Mouse (Mus musculus) forebrain, embryonic 16.5 days (tissue): Measurements from ENCODE around the gene Zw10. TPM values are rescaled to one million over a fixed set of nuclear protein-coding genes. Genes with fewer than 3 reads are reported as not detected.

Experiments used
- ATAC-seq: fragments of 200-750 bp; cut with Nextera tagmentation; 2 replicates; pipeline ENCODE4 v1.8.0; 2017; ENCODE audit warnings: mild to moderate bottlenecking, moderate library complexity
- H3K27ac ChIP-seq: fragments of 300-500 bp; sonication (generic); 2 replicates; pipeline ENCODE4 v1.5.1; 2014; ENCODE audit warnings: low read length, control low read depth
- H3K27me3 ChIP-seq: fragments of 300-500 bp; sonication (generic); replicated peaks from 2 replicates; pipeline ENCODE4 v1.6.1; 2014; ENCODE audit warnings: low read length; ENCODE audit not compliant: control insufficient read depth, insufficient read depth
- H3K36me3 ChIP-seq: fragments of 300-500 bp; sonication (generic); 2 replicates; pipeline ENCODE4 v1.6.1; 2014; ENCODE audit not compliant: control insufficient read depth, insufficient read depth
- H3K4me1 ChIP-seq: fragments of 300-500 bp; sonication (generic); replicated peaks from 2 replicates; pipeline ENCODE4 v1.6.1; 2014; ENCODE audit warnings: low read length; ENCODE audit not compliant: control insufficient read depth, insufficient read depth
- H3K4me2 ChIP-seq: fragments of 300-500 bp; sonication (generic); 2 replicates; pipeline ENCODE4 v1.6.1; 2014; ENCODE audit warnings: mild to moderate bottlenecking, low read length, control low read depth
- H3K4me3 ChIP-seq: fragments of 300-500 bp; sonication (generic); replicated peaks from 2 replicates; pipeline ENCODE4 v1.5.1; 2014; ENCODE audit warnings: mild to moderate bottlenecking, low read length, control low read depth
- H3K9ac ChIP-seq: fragments of 300-500 bp; sonication (generic); replicated peaks from 2 replicates; pipeline ENCODE4 v1.6.1; 2014; ENCODE audit warnings: low read depth, low read length, control low read depth
- H3K9me3 ChIP-seq: fragments of 300-500 bp; sonication (generic); 2 replicates; pipeline ENCODE4 v1.6.1; 2016; ENCODE audit warnings: low read length; ENCODE audit not compliant: control insufficient read depth
- WGBS: fragments of 180-500 bp; shearing (Covaris S2); extraction: QIAGEN DNeasy Blood & Tissue Kit; methylation state at CpG from one replicate; pipeline ENCODE4 v1.1.7; 2014; 5-methylcytosine and 5-hydroxymethylcytosine counted together
- polyA plus RNA-seq: library from polyadenylated mRNA; unstranded; fragments of >200 nt; fragmentation: Nextera tagmentation; extraction: Ambion mirVana; gene quantifications from 2 replicates; pipeline ENCODE4 v1.2.1, GENCODE M21; 2015

Zw10 gene
- polyA plus RNA-seq, 1 experiment from 2014 or later: 32.2 TPM

- H3K36me3 ChIP-seq: no peaks in the 10 kb centered on the region
- no peaks in the 10 kb centered on the region for H3K9me3 ChIP-seq
- 0 out of 2 replicates have a peak, but pooled peaks cover 4% of the 10 kb centered on the region for H3K4me1 ChIP-seq
- H3K4me3 ChIP-seq: no peak overlapping the region
- H3K4me2 ChIP-seq: no peak overlapping the region
- no peak for ATAC-seq
- no peaks in the 10 kb centered on the region for H3K27me3 ChIP-seq
- H3K27ac ChIP-seq: no peak overlapping the region
- H3K9ac ChIP-seq: no peak overlapping the region
- WGBS: 31% methylated on average over 3 of the region's 3 CpGs
These were observed 62.9 kb downstream of the Zw10 start for GRCm38 (mm10) chr9:49118271-49118825.

- H3K27ac ChIP-seq: no peak overlapping the region
- no peak overlapping the region for H3K4me2 ChIP-seq
- H3K9ac ChIP-seq: no peak overlapping the region
- no peaks in the 10 kb centered on the region for H3K9me3 ChIP-seq
- no peaks in the 10 kb centered on the region for H3K36me3 ChIP-seq
- WGBS: 90% methylated on average over 4 of the region's 4 CpGs
- no peaks in the 10 kb centered on the region for H3K27me3 ChIP-seq
- ATAC-seq: no peak
- H3K4me1 ChIP-seq: 0 out of 2 replicates have a peak, but pooled peaks cover 4% of the 10 kb centered on the region
- H3K4me3 ChIP-seq: no peak overlapping the region
These were observed 64.3 kb downstream of the Zw10 start for GRCm38 (mm10) chr9:49119759-49120158.

GRCm38 (mm10) chr9:49125706-49126105 lies 70.3 kb downstream of the Zw10 start:
- Histone ChIP-seq H3K9me3 (no peaks in the 10 kb centered on the region), H3K4me2 (no peak overlapping the region), H3K27ac (no peak overlapping the region), H3K27me3 (no peaks in the 10 kb centered on the region), H3K4me3 (no peak overlapping the region), H3K36me3 (no peaks in the 10 kb centered on the region), H3K4me1 (0 out of 2 replicates have a peak, but pooled peaks cover under 1% of the 10 kb centered on the region), H3K9ac (no peak overlapping the region)
- no peak for ATAC-seq
- 80% methylated on average over 7 of the region's 7 CpGs for WGBS

Other genes with a start within 250 kb of the Zw10 start
- gene Zbtb16, start 219.4 kb upstream of the Zw10 start, polyA plus RNA-seq: 5.1 and 6.1 TPM in 2 replicates
- gene Htr3a, start 144.5 kb upstream of the Zw10 start, polyA plus RNA-seq: 5.9 and 6.1 TPM in 2 replicates
- not detected in 2 replicates for gene Htr3b, start 90.6 kb upstream of the Zw10 start, polyA plus RNA-seq
- 36.8 and 40.5 TPM in 2 replicates for gene Usp28, start 70.2 kb upstream of the Zw10 start, polyA plus RNA-seq
- 0.98 and 1.8 TPM in 2 replicates for gene Tmprss5, start 25.6 kb downstream of the Zw10 start, polyA plus RNA-seq
- not detected in 2 replicates for gene Gm4894, start 194.9 kb downstream of the Zw10 start, polyA plus RNA-seq